Mouse (Mus musculus): ENCODE measurements around the gene Ppm1h. TPM values are rescaled to one million over a fixed set of nuclear protein-coding genes. Genes with fewer than 3 reads are reported as not detected.

The Ppm1h gene
- total and polyA plus RNA-seq, 3 experiments, result 1.2 to 1.3 (median 1.3) TPM

DNA sequence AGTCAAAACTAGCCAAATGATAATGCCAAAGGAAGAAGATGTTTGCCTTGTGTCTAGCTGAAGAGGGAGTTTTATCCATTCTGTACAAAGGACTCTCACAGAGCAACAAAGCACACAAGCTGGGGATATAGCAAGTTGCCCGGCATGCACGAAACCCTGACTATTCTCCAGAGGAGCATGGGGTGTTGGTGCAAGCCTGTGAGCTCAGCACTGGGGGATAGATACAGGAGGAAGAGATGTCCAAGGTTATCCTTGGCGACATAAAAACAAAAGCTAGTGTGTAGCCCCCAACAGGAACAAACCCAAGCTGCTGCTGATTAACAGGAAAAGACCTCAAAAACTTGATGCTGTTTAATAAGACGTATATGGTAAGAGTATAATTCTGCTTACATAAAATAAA lies 247.7 kb downstream of the Ppm1h start:
- H3K4me2 ChIP-seq (ENCODE audit: insufficient read depth, low read depth, poor library complexity, severe bottlenecking), result no peak overlapping the region
- no peaks in the 10 kb centered on the region for H3K36me3 ChIP-seq (replicated peaks in 1 of 2; ENCODE audit: control insufficient read depth in 1 of 2, insufficient read depth in 1 of 2, low read length in 1 of 2)
- in situ Hi-C loops (cut with MboI; ENCODE audit: low pct_ligation_motif_present, low pct_unique_long_range_greater_than_20kb, low sequenced_read_pairs), result no loop called here

DNA sequence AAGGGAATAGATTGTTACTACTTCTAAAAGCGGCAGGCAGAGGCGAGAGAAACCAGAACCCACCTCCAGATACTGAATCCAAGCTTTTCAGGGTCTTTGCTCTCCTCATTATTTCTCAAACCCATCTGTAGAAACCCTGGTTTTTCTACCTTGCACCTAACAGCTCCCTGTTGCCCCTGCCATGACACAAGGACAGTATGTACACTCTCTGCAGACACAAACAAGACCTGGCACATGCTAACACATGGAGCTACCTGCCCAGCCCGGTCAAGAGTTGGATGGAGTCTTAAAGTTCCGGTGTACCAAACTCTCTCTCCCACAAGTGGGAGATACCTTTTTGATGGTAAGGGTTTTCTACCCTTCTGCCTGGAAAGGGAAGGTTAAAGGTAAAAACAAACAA lies 252.0 kb downstream of the Ppm1h start:
- TF ChIP-seq POLR2A (IDR thresholded peaks at IDR 0.05; ENCODE audit: low read depth, low read length) (no peak), CHD1 (IDR thresholded peaks at IDR 0.05; ENCODE audit: low read depth, low read length) (no peak), USF1 (IDR thresholded peaks at IDR 0.05; ENCODE audit: low read depth, low read length) (no peak), NELFE (IDR thresholded peaks at IDR 0.05; ENCODE audit: low read depth, low read length) (no peak), MAZ (IDR thresholded peaks at IDR 0.05; ENCODE audit: low read depth, low read length) (no peak), JUN (IDR thresholded peaks at IDR 0.05; ENCODE audit: insufficient read depth, low read depth, low read length) (no peak), POLR2AphosphoS2 (IDR thresholded peaks at IDR 0.05; ENCODE audit: low read depth, low read length) (no peak), CHD2 (IDR thresholded peaks at IDR 0.05; ENCODE audit: low read length) (no peak), IRF4 (IDR thresholded peaks at IDR 0.05; ENCODE audit: low read depth, low read length) (no peak), KAT2A (IDR thresholded peaks at IDR 0.05; ENCODE audit: insufficient replicate concordance, low read length) (no peak), ZNF384 (IDR thresholded peaks at IDR 0.05; ENCODE audit: low read depth, low read length) (no peak), USF2 (conservative IDR thresholded peaks at IDR 0.05; ENCODE audit: low read depth, low read length) (no peak), MYC (IDR thresholded peaks at IDR 0.05; ENCODE audit: low read depth, low read length) (no peak), SIN3A (IDR thresholded peaks at IDR 0.05; ENCODE audit: low read length) (no peak), BHLHE40 (IDR thresholded peaks at IDR 0.05; ENCODE audit: low read depth, low read length) (no peak), TBP (conservative IDR thresholded peaks at IDR 0.05; ENCODE audit: low read depth, low read length) (no peak)
- H3K4me3 ChIP-seq (replicated peaks in 1 of 3; ENCODE audit: low read depth in 2 of 3, low read length in 2 of 3, poor library complexity in 1 of 3), result no peak overlapping the region
- no peak overlapping the region for H3K4me2 ChIP-seq (ENCODE audit: insufficient read depth, low read depth, poor library complexity, severe bottlenecking)
- no peak for DNase-seq (ENCODE audit: extremely low read depth)
- in situ Hi-C loops (cut with MboI; ENCODE audit: low pct_ligation_motif_present, low pct_unique_long_range_greater_than_20kb, low sequenced_read_pairs) (no loop called here), dilution Hi-C loops (cut with MboI; ENCODE audit: extremely low pct_ligation_motif_present, extremely low pct_unique_long_range_greater_than_20kb, low sequenced_read_pairs) (no loop called here)
- no peaks in the 10 kb centered on the region for H3K9me3 ChIP-seq (replicated peaks; ENCODE audit: low read length)
- no peak overlapping the region for H3K27ac ChIP-seq (ENCODE audit: insufficient read depth, low read depth)
- peaks cover 0 to 10% of the 10 kb centered on the region in 2 experiments; a peak in 2 of 4 replicates for H3K4me1 ChIP-seq (ENCODE audit: control insufficient read depth in 1 of 2, insufficient read depth in 2 of 2)
- H3K27me3 ChIP-seq (replicated peaks), result no peaks in the 10 kb centered on the region
- H3K9ac ChIP-seq (ENCODE audit: insufficient read depth, low read depth), result no peak overlapping the region
- no peaks in the 10 kb centered on the region for H3K36me3 ChIP-seq (replicated peaks in 1 of 2; ENCODE audit: control insufficient read depth in 1 of 2, insufficient read depth in 1 of 2, low read length in 1 of 2)
- no peaks in the 10 kb centered on the region for H3K79me2 ChIP-seq (replicated peaks; ENCODE audit: control insufficient read depth, extremely low read depth, insufficient read depth, poor library complexity, severe bottlenecking)

More for the DNA sequence above, 247.7 kb downstream of the Ppm1h start:
- Histone ChIP-seq H3K27ac (ENCODE audit: insufficient read depth, low read depth) (no peak overlapping the region), H3K79me2 (replicated peaks; ENCODE audit: control insufficient read depth, extremely low read depth, insufficient read depth, poor library complexity, severe bottlenecking) (no peaks in the 10 kb centered on the region), H3K9me3 (replicated peaks; ENCODE audit: low read length) (no peaks in the 10 kb centered on the region), H3K4me3 (replicated peaks in 1 of 3; ENCODE audit: low read depth in 2 of 3, low read length in 2 of 3, poor library complexity in 1 of 3) (no peak overlapping the region), H3K4me1 (ENCODE audit: control insufficient read depth in 1 of 2, insufficient read depth in 2 of 2) (peaks cover 0 to 7% of the 10 kb centered on the region in 2 experiments; a peak in 2 of 4 replicates), H3K9ac (ENCODE audit: insufficient read depth, low read depth) (no peak overlapping the region), H3K27me3 (replicated peaks) (no peaks in the 10 kb centered on the region)
- no peak for DNase-seq (ENCODE audit: extremely low read depth)
- TF ChIP-seq PAX5 (IDR thresholded peaks at IDR 0.05; ENCODE audit: low read length), result no peak
- TF ChIP-seq ZMIZ1 (IDR thresholded peaks at IDR 0.05; ENCODE audit: low read depth, low read length), result no peak
- no peak for TF ChIP-seq GABPA (IDR thresholded peaks at IDR 0.05; ENCODE audit: insufficient replicate concordance, low read depth, low read length)
- TF ChIP-seq USF2 (conservative IDR thresholded peaks at IDR 0.05; ENCODE audit: low read depth, low read length), result no peak
- no peak for TF ChIP-seq NRF1 (IDR thresholded peaks at IDR 0.05; ENCODE audit: low read depth, low read length)
- TF ChIP-seq ETS1 (conservative IDR thresholded peaks at IDR 0.05; ENCODE audit: low read depth, low read length), result no peak
- no peak for TF ChIP-seq E2F4 (IDR thresholded peaks at IDR 0.05; ENCODE audit: insufficient replicate concordance, low read depth, low read length)
- no peak for TF ChIP-seq SIN3A (IDR thresholded peaks at IDR 0.05; ENCODE audit: low read length)
- no peak for TF ChIP-seq ZKSCAN1 (IDR thresholded peaks at IDR 0.05; ENCODE audit: borderline replicate concordance, low read depth, low read length)
- dilution Hi-C loops (cut with MboI; ENCODE audit: extremely low pct_ligation_motif_present, extremely low pct_unique_long_range_greater_than_20kb, low sequenced_read_pairs), result no loop called here
